Mouse (Mus musculus): ENCODE results near the gene Olfr1402. TPM values are rescaled to one million over a fixed set of nuclear protein-coding genes. Genes with fewer than 3 reads are reported as not detected.

Gene Olfr1402
- not detected for total RNA-seq (2021)

DNA sequence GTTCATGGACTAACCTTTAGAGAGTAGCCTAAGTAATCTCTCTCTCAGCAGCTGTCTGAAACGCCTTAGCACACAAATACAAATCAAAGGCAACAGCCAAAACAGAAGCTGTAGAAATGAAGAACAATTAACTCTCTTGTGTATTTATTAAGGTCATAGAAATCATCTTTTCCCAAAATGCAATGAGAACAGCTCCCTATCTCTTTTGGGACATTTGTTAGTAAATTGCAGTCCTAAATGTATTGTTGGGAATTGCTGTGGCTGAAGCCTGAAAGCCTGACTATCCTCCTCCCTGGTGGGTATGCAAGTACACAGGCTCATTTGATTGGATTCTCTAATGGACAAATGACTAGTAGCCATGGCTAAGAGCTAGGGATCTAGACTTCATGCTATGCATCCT, at the start of gene Olfr1402:
TSS of gene Olfr1402 (minus strand) at position 101 of the 400 bp plus-strand sequence.
- no peak for DNase-seq

DNA sequence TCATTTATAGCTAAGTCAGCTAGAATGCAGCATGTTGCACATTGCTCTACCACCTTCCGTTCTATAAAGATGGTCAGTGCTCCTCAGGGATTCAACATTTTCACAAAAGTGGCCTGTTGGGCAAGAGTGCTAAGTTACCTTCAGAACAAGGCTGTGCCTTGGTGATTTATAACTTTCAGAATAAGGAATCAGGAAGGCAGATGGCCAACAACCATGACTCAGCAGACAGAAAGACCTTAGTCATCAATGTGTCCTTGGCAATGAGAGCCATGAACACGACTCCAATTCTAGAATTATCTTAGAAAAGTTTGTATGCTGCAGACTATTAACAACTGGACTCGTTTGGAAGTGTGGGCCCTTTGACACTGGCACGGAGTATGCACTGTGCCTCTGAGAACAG, 33.5 kb upstream of the Olfr1402 start:
- no peak for DNase-seq

- no peak for DNase-seq
Measured at GRCm38 (mm10) chr3:97438619-97439018, 16.8 kb upstream of the Olfr1402 start.

- peak; percentile 51 for DNase-seq
Measured at GRCm38 (mm10) chr3:97394289-97394688, 27.5 kb downstream of the Olfr1402 start.

DNA sequence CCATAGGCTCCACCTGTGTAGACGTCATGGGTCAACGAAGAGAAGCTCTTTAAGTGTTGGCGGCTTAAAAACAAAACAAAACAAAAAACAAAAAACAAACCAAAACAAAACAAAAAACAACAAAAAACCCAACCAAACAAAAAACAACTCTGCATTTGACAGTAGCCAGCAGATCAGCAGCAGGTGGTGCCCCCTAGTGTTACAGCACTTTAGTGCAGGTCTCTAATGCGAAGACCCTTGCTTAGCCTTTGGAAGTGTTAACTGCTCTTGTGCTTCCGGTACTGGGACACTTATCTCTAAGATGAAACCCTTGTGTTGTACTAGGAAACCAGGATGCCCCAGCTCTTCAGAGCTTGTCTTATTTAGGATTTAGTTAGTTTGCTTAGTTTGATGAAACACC, 28.7 kb downstream of the Olfr1402 start:
- peak; percentile 32 for DNase-seq

- DNase-seq: no peak
Measured at GRCm38 (mm10) chr3:97370382-97370781, 51.4 kb downstream of the Olfr1402 start.

DNA sequence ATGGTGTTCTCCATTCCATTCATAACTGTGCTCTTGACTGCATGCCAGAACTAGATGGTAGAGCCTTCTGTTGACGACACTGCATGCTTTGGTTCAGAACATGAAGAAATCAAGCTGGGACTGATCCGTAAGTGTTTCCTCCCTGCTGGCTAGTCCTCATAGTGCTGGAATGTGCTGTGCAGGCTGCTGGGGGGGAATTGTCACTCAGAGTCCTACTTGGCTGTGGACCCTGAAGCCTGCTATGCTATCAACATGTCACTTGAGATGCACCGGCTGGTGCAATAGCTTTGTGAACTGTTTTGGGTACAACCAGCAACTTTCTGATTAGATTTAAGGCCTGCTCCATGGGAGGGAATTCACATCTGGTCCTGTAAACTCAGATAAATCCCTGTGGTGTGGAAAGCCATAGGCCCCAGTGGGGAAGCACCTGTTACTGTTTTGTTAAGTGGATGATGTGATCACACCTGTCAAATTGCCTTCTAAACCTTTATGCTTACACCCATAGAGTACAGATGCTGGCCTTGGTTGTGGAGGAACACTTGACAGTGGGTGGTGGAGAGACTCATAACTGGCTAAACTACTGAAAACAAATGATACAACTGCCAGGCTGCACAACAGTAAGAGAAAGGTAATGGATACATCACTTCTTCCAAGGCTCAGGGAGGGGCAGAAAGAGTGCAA, 58.3 kb downstream of the Olfr1402 start:
- peak; percentile 55 for DNase-seq

- DNase-seq: no peak
Measured at GRCm38 (mm10) chr3:97358448-97358847, 63.4 kb downstream of the Olfr1402 start.

Other genes with a start within 250 kb of the Olfr1402 start
- gene Bcl9, start 124.1 kb downstream of the Olfr1402 start, total RNA-seq (2021): 10 to 100 TPM; 24.3 to 28.1 TPM
- 10 to 100 TPM; 17.7 to 18.7 TPM for gene Chd1l, start 188.2 kb upstream of the Olfr1402 start, total RNA-seq (2021)
- gene Fmo5, start 206.8 kb upstream of the Olfr1402 start, total RNA-seq (2021): 1 to 10 TPM; 4.9 TPM
- gene Prkab2, start 236.2 kb upstream of the Olfr1402 start, total RNA-seq (2021): 10 to 100 TPM; 17.0 to 18.5 TPM

Data from heart, postnatal 4 days (tissue).